Mouse (Mus musculus): ENCODE data around the gene Dzip1.

The Dzip1 gene

GRCm38 (mm10) chr14:118831597-118831996 is 93.7 kb downstream of the Dzip1 start:
- DNase-seq, result no peak

GRCm38 (mm10) chr14:118829331-118830095 is 95.7 kb downstream of the Dzip1 start:
- no peak for DNase-seq

- DNase-seq, result peak; percentile 15 to 37
Observed at GRCm38 (mm10) chr14:118827283-118827904, 97.9 kb downstream of the Dzip1 start.

- no peak for DNase-seq
Observed at GRCm38 (mm10) chr14:118826346-118826745, 98.9 kb downstream of the Dzip1 start.
